Mouse (Mus musculus) small intestine, adult 2 months (tissue): ENCODE measurements at regions not wholly inside any gene's neighbourhood (a gene's known extent, or its start where the extent isn't known, plus 50 kb on each side); places are given as distances from the start of the nearest gene placed in this dataset.

Experiments used
- H3K27ac ChIP-seq: fragments of 200-500 bp; 2 replicates; pipeline ENCODE4 v1.5.1; 2012; ENCODE audit warnings: low read depth, low read length, control low read depth, inconsistent platforms; ENCODE audit not compliant: insufficient read depth
- H3K27me3 ChIP-seq: fragments of 200-500 bp; 2 replicates; pipeline ENCODE4 v1.6.1; 2012; ENCODE audit warnings: mild to moderate bottlenecking, moderate library complexity, low read length, inconsistent platforms; ENCODE audit not compliant: control insufficient read depth, insufficient read depth
- H3K36me3 ChIP-seq: fragments of 200-500 bp; 2 replicates; pipeline ENCODE4 v1.6.1; 2012; ENCODE audit warnings: mild to moderate bottlenecking, low read length, control low read depth, inconsistent platforms; ENCODE audit not compliant: control insufficient read depth, insufficient read depth
- H3K4me1 ChIP-seq: fragments of 200-500 bp; 2 replicates; pipeline ENCODE4 v1.6.1; 2012; ENCODE audit warnings: low read length, inconsistent platforms, mixed read lengths; ENCODE audit not compliant: control insufficient read depth, insufficient read depth, insufficient read length
- H3K4me3 ChIP-seq: fragments of 200-500 bp; 2 replicates; pipeline ENCODE4 v1.5.1; 2012; ENCODE audit warnings: low read depth, mild to moderate bottlenecking, control low read depth, inconsistent platforms, low read length, moderate library complexity
- CTCF ChIP-seq: fragments of 200-500 bp; IDR thresholded peaks from 2 replicates; pipeline ENCODE4 v1.5.1; 2012; ENCODE audit warnings: low read depth, mild to moderate bottlenecking, control low read depth, inconsistent platforms, low read length, moderate library complexity, mixed read lengths; ENCODE audit not compliant: insufficient replicate concordance, insufficient read length; ENCODE audit errors: extremely low read depth
- POLR2A ChIP-seq: fragments of 200-500 bp; IDR thresholded peaks from 2 replicates; pipeline ENCODE4 v1.6.1; 2012; ENCODE audit warnings: low read depth, mild to moderate bottlenecking, control low read depth, inconsistent platforms, low read length, moderate library complexity
- WGBS: fragments of 180-500 bp; shearing (Covaris S2); methylation state at CpG from one replicate; pipeline ENCODE4 v1.1.7; 2018; 5-methylcytosine and 5-hydroxymethylcytosine counted together

GRCm38 (mm10) chr6:89007516-89007915, 105.5 kb downstream of the Tpra1 start:
- TF ChIP-seq CTCF, result no peak
- no peak for TF ChIP-seq POLR2A
- no peaks in the 10 kb centered on the region for H3K36me3 ChIP-seq
- WGBS, result 74% methylated on average over 2 of the region's 2 CpGs
- H3K4me1 ChIP-seq, result peaks cover 5% of the 10 kb centered on the region
- no peaks in the 10 kb centered on the region; the same call in 1 of the 2 replicates for H3K27me3 ChIP-seq
- no peak overlapping the region for H3K27ac ChIP-seq
- no peak overlapping the region for H3K4me3 ChIP-seq

GRCm38 (mm10) chr6:89008614-89009171, 106.6 kb downstream of the Tpra1 start:
- peaks cover 5% of the 10 kb centered on the region for H3K4me1 ChIP-seq
- H3K27me3 ChIP-seq, result no peaks in the 10 kb centered on the region; the same call in 1 of the 2 replicates
- no peak for TF ChIP-seq CTCF
- no peak for TF ChIP-seq POLR2A
- WGBS, result 2% methylated on average over 18 of the region's 18 CpGs
- H3K36me3 ChIP-seq, result no peaks in the 10 kb centered on the region
- H3K4me3 ChIP-seq, result no peak overlapping the region
- 0 out of 2 replicates have a peak overlapping the region, but pooled peaks have one; percentile 5 for H3K27ac ChIP-seq

- no peak overlapping the region for H3K27ac ChIP-seq
- 56% methylated on average over 12 of the region's 12 CpGs for WGBS
- no peak for TF ChIP-seq CTCF
- TF ChIP-seq POLR2A, result no peak
- no peaks in the 10 kb centered on the region for H3K36me3 ChIP-seq
- no peaks in the 10 kb centered on the region; the same call in 1 of the 2 replicates for H3K27me3 ChIP-seq
- peaks cover 5% of the 10 kb centered on the region for H3K4me1 ChIP-seq
- H3K4me3 ChIP-seq, result no peak overlapping the region
Observed at GRCm38 (mm10) chr6:89012998-89013689, 111.1 kb downstream of the Tpra1 start.

- no peaks in the 10 kb centered on the region for H3K36me3 ChIP-seq
- no peak for TF ChIP-seq POLR2A
- no peak for TF ChIP-seq CTCF
- WGBS, result 69% methylated on average over 8 of the region's 8 CpGs
- no peaks in the 10 kb centered on the region; the same call in 1 of the 2 replicates for H3K27me3 ChIP-seq
- no peak overlapping the region for H3K4me3 ChIP-seq
- no peak overlapping the region for H3K27ac ChIP-seq
- no peaks in the 10 kb centered on the region for H3K4me1 ChIP-seq
Observed at GRCm38 (mm10) chr6:89013690-89014061, 111.6 kb downstream of the Tpra1 start.

GRCm38 (mm10) chr6:89024101-89024650, 122.1 kb downstream of the Tpra1 start:
- TF ChIP-seq CTCF (no peak), POLR2A (no peak)
- Histone ChIP-seq H3K4me1 (no peaks in the 10 kb centered on the region), H3K27ac (no peak overlapping the region), H3K4me3 (no peak overlapping the region), H3K36me3 (no peaks in the 10 kb centered on the region), H3K27me3 (no peaks in the 10 kb centered on the region)
- WGBS, result 47% methylated on average over 11 of the region's 11 CpGs

- Histone ChIP-seq H3K36me3 (no peaks in the 10 kb centered on the region), H3K27me3 (no peaks in the 10 kb centered on the region), H3K4me1 (no peaks in the 10 kb centered on the region), H3K27ac (no peak overlapping the region), H3K4me3 (no peak overlapping the region)
- 25% methylated on average over 5 of the region's 5 CpGs for WGBS
- TF ChIP-seq CTCF (no peak), POLR2A (no peak)
Observed at GRCm38 (mm10) chr6:89033433-89034298, 131.6 kb downstream of the Tpra1 start.

GRCm38 (mm10) chr6:89034455-89034854, 132.4 kb downstream of the Tpra1 start:
- TF ChIP-seq POLR2A, result no peak
- TF ChIP-seq CTCF, result no peak
- no peaks in the 10 kb centered on the region for H3K36me3 ChIP-seq
- WGBS, result 39% methylated on average over 3 of the region's 3 CpGs
- H3K4me3 ChIP-seq, result no peak overlapping the region
- no peaks in the 10 kb centered on the region for H3K4me1 ChIP-seq
- H3K27ac ChIP-seq, result no peak overlapping the region
- no peaks in the 10 kb centered on the region for H3K27me3 ChIP-seq
